Mouse (Mus musculus): ENCODE measurements around the gene Nr1d1. TPM values are rescaled to one million over a fixed set of nuclear protein-coding genes. Genes with fewer than 3 reads are reported as not detected.

Gene Nr1d1
- 3.1 and 3.5 TPM in 2 replicates for polyA plus RNA-seq (2015; fragmentation: Nextera tagmentation; extraction: Ambion mirVana)

DNA sequence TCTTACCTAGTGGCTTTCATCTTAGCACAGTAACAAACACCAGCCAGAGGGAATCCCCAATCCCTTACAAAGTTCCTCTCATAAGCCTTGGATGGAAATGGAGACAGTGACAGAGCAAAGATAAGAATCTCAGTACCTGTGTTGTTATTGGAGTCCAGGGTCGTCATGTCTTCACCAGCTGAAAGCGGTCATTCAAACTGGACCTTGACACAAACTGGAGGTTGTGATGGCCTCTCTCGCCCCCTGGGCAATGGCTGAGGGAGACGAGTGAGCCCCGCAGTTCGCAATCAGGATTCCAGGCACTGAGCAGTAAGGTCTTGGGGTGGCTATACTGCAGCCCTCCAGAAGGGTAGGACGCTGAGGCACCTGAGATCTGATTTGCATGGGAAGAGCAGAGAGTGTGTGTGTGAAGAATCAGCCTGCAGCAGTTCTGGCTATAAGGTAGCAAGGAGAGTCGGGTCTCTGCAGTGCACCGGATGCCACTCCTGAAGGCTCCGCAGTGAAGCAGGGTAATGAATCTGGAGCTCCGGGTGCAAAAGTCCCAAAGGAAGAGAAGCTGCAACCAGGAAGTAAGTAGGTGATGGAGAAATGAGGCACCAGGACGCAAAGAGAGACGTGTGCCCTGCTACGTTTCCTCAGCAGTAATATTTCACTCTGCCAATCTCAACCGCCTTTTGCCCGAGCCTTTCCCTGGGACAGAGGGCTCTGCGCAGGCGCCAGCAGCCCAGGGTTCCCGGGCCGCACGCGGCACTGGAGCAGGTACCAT is at the start of gene Nr1d1:
Gene Nr1d1 (minus strand): TSS at position 752 of the 766 bp plus-strand sequence.
- peak within 1 kb of the TSS; percentile 59 for H3K9ac ChIP-seq (ENCODE audit: low read depth, low read length)
- peak within 1 kb of the TSS; percentile 60 for H3K4me2 ChIP-seq (ENCODE audit: low read length)
- 1% methylated on average over 22 of the region's 22 CpGs for WGBS
- peak within 1 kb of the TSS; percentile 95 for H3K27ac ChIP-seq
- TF ChIP-seq CTCF (IDR thresholded peaks at IDR 0.05; ENCODE audit: low read depth), result no peak
- H3K9me3 ChIP-seq (replicated peaks; ENCODE audit: low read length), result no peaks in the 10 kb centered on the region
- ATAC-seq (replicated peaks; ENCODE audit: low FRiP score, low read depth) (peak; percentile 78), DNase-seq (ENCODE audit: low spot score) (no peak)
- peaks cover 55% of the 10 kb centered on the region for H3K4me1 ChIP-seq (replicated peaks; ENCODE audit: insufficient read depth, low read length)
- no peaks in the 10 kb centered on the region for H3K27me3 ChIP-seq (ENCODE audit: insufficient read depth, low read length)
- H3K4me3 ChIP-seq (replicated peaks; ENCODE audit: low read depth, low read length), result peak within 1 kb of the TSS; percentile 40
- H3K36me3 ChIP-seq (ENCODE audit: insufficient read depth, low read length), result peaks cover 4% of the 10 kb centered on the region

DNA sequence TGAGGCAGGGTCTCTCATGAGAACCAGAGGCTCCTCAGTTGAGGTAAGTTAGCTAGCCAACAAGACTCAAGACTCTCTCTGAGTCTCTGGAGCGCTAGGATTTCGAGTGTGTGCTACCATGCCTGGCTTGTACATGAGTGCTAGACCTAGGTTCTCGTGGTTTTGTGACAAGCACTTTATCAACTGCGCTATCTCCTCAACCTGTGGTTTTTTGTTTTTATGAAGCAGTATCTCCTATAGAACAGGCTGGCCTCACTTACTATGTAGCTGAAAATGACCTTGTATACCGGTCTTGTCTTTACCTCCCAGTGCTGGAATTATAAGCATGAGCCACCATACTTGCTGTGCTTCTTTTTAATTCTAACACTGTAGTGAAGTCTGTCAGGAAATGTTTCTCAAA is 45.8 kb upstream of the Nr1d1 start:
- Histone ChIP-seq H3K4me2 (ENCODE audit: low read length) (no peak overlapping the region), H3K27ac (no peak overlapping the region), H3K27me3 (ENCODE audit: insufficient read depth, low read length) (no peaks in the 10 kb centered on the region), H3K9me3 (replicated peaks; ENCODE audit: low read length) (no peaks in the 10 kb centered on the region), H3K4me3 (replicated peaks; ENCODE audit: low read depth, low read length) (no peak overlapping the region), H3K36me3 (ENCODE audit: insufficient read depth, low read length) (peaks cover 61% of the 10 kb centered on the region), H3K9ac (ENCODE audit: low read depth, low read length) (no peak overlapping the region), H3K4me1 (replicated peaks; ENCODE audit: insufficient read depth, low read length) (no peaks in the 10 kb centered on the region)
- DNase-seq (ENCODE audit: low spot score) (no peak), ATAC-seq (replicated peaks; ENCODE audit: low FRiP score, low read depth) (no peak)
- TF ChIP-seq CTCF (IDR thresholded peaks at IDR 0.05; ENCODE audit: low read depth), result no peak
- WGBS, result 94% methylated on average over 5 of the region's 5 CpGs

DNA sequence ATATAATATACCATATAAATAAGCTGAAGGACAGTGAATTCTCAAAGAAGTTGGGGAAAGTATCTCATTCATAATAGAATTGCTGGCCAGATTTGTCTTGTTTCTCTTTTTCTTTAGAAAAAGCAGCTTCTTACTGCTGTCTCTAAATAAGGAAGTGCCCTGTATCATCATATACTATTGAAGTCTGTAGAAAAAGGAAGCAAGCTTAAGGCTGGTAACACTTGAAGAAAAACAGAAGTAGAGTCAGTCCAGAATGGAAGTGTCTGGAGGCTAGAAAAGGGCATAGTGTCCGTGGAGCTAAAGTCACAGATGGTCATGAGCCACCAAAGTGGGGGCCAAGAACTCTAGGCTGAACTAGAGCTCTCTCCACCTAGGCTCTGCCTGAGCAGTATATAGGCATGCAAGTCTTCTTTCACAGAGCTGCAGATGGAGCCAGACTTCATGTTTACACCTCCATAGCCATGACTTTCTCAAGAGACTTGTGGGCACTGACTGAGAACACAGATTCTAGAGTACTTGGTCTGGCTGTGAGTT is 41.6 kb upstream of the Nr1d1 start:
- no peaks in the 10 kb centered on the region for H3K4me1 ChIP-seq (replicated peaks; ENCODE audit: insufficient read depth, low read length)
- H3K27me3 ChIP-seq (ENCODE audit: insufficient read depth, low read length), result no peaks in the 10 kb centered on the region
- TF ChIP-seq CTCF (IDR thresholded peaks at IDR 0.05; ENCODE audit: low read depth), result no peak
- no peak for ATAC-seq (replicated peaks; ENCODE audit: low FRiP score, low read depth)
- peaks cover 44% of the 10 kb centered on the region for H3K36me3 ChIP-seq (ENCODE audit: insufficient read depth, low read length)
- no peaks in the 10 kb centered on the region for H3K9me3 ChIP-seq (replicated peaks; ENCODE audit: low read length)
- no peak overlapping the region for H3K9ac ChIP-seq (ENCODE audit: low read depth, low read length)
- H3K27ac ChIP-seq, result no peak overlapping the region
- WGBS, result 88% methylated on average over 1 of the region's 1 CpGs
- H3K4me3 ChIP-seq (replicated peaks; ENCODE audit: low read depth, low read length), result no peak overlapping the region
- H3K4me2 ChIP-seq (ENCODE audit: low read length), result no peak overlapping the region
- no peak for DNase-seq (ENCODE audit: low spot score)

DNA sequence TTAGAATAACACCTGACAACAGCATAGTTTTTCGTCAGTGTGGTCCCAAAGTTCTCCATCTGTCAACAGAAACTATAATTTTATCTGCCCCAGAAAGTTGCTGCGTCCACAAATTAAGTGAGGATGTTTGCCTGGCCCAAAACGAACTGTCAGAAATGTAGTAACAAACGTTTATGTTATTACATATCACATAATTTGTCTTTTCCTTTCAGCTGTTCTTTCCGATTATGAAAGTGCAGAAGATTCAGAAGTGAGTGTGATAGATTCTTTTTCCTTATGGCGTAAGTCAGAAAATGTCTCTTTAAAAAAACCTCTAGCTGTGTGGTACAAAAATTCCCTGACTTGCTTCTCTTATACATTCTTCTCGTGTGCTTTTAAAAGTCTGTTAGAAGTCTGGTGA is 35.6 kb upstream of the Nr1d1 start:
- DNase-seq (ENCODE audit: low spot score) (no peak), ATAC-seq (replicated peaks; ENCODE audit: low FRiP score, low read depth) (no peak)
- Histone ChIP-seq H3K9ac (ENCODE audit: low read depth, low read length) (peak overlapping the region; percentile 92; the same call in 1 of the 2 replicates), H3K4me2 (ENCODE audit: low read length) (peak overlapping the region; percentile 83), H3K27me3 (ENCODE audit: insufficient read depth, low read length) (no peaks in the 10 kb centered on the region), H3K4me3 (replicated peaks; ENCODE audit: low read depth, low read length) (peak overlapping the region; percentile 85; the same call in 1 of the 2 replicates), H3K27ac (0 out of 2 replicates have a peak overlapping the region, but pooled peaks have one; percentile 99), H3K36me3 (ENCODE audit: insufficient read depth, low read length) (peaks cover 23% of the 10 kb centered on the region), H3K4me1 (replicated peaks; ENCODE audit: insufficient read depth, low read length) (0 out of 2 replicates have a peak, but pooled peaks cover 3% of the 10 kb centered on the region), H3K9me3 (replicated peaks; ENCODE audit: low read length) (no peaks in the 10 kb centered on the region)
- WGBS, result 63% methylated on average over 7 of the region's 7 CpGs
- no peak for TF ChIP-seq CTCF (IDR thresholded peaks at IDR 0.05; ENCODE audit: low read depth)

DNA sequence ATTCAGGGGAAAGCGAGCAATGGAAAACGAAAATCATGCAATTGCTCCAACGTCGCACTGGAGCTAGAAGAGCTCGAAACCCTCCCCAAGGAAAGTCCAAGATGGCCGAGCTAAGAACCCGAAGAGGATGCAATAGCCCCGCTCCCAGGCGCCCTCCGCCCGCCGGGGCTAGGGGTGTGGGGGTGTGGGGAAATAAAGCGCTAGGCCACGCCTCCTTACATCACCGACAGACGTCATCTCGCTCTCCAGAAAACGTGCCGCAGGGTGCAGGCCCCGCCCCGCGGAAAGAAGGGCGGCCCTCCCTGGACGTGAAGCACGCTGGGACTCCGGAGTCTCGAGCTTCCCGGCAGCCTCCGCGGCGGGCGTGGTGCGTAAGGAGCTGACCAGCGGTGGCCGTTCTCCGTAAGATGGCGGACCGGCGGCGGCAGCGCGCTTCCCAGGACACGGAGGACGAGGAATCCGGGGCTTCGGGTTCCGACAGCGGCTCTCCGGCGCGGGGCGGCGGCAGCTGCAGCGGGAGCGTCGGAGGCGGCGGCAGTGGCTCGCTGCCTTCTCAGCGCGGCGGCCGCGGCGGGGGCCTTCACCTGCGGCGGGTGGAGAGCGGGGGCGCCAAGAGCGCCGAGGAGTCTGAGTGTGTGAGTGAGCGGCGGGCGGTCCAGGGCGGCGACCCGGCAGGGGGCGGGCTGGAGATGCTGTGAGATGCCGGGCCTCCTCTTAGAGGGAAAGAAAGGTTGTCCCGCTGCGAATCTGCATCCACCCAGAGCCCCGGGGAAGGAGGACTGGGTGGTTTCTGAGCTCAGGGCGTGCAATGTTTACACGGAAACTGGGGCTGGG is 34.5 kb upstream of the Nr1d1 start:
- Histone ChIP-seq H3K27ac (peak overlapping the region; percentile 99), H3K4me2 (ENCODE audit: low read length) (peak overlapping the region; percentile 83), H3K27me3 (ENCODE audit: insufficient read depth, low read length) (no peaks in the 10 kb centered on the region), H3K9ac (ENCODE audit: low read depth, low read length) (peak overlapping the region; percentile 92), H3K9me3 (replicated peaks; ENCODE audit: low read length) (no peaks in the 10 kb centered on the region), H3K4me3 (replicated peaks; ENCODE audit: low read depth, low read length) (peak overlapping the region; percentile 85), H3K4me1 (replicated peaks; ENCODE audit: insufficient read depth, low read length) (0 out of 2 replicates have a peak, but pooled peaks cover 3% of the 10 kb centered on the region), H3K36me3 (ENCODE audit: insufficient read depth, low read length) (peaks cover 33% of the 10 kb centered on the region)
- peak; percentile 99 for ATAC-seq (replicated peaks; ENCODE audit: low FRiP score, low read depth)
- TF ChIP-seq CTCF (IDR thresholded peaks at IDR 0.05; ENCODE audit: low read depth), result peak; percentile 58
- 2% methylated on average over 69 of the region's 84 CpGs for WGBS
- peak; percentile 100 for DNase-seq (ENCODE audit: low spot score)

DNA sequence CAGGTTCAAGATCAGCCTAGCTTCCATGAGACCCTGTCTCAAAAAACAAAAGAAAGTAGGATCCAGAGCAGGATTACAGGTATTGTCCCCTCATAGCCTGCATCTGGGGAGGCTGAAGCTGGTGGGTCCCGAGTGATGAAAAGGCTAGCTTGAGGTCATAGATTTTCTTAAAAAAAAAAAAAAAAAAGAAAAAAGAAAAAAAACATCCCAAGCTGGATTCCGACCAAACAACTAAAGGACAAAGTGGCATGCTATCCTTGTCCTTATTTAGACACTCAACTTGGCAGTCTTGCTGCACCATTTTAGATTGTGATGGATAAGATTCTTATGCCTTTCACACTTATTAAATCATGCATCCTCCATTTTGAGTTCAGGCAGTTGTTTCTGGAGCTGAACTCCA is 33.3 kb upstream of the Nr1d1 start:
- Histone ChIP-seq H3K4me2 (ENCODE audit: low read length) (peak overlapping the region; percentile 83; the same call in 1 of the 2 replicates), H3K27ac (peak overlapping the region; percentile 99), H3K9me3 (replicated peaks; ENCODE audit: low read length) (no peaks in the 10 kb centered on the region), H3K27me3 (ENCODE audit: insufficient read depth, low read length) (no peaks in the 10 kb centered on the region), H3K9ac (ENCODE audit: low read depth, low read length) (no peak overlapping the region), H3K36me3 (ENCODE audit: insufficient read depth, low read length) (peaks cover 39% of the 10 kb centered on the region), H3K4me1 (replicated peaks; ENCODE audit: insufficient read depth, low read length) (0 out of 2 replicates have a peak, but pooled peaks cover 3% of the 10 kb centered on the region), H3K4me3 (replicated peaks; ENCODE audit: low read depth, low read length) (no peak overlapping the region)
- TF ChIP-seq CTCF (IDR thresholded peaks at IDR 0.05; ENCODE audit: low read depth), result no peak
- no peak for ATAC-seq (replicated peaks; ENCODE audit: low FRiP score, low read depth)
- 70% methylated on average over 2 of the region's 2 CpGs for WGBS
- DNase-seq (ENCODE audit: low spot score), result no peak
